Mouse (Mus musculus) left cerebral cortex, postnatal 14 days (tissue): ENCODE data around the gene Cgnl1. TPM values are rescaled to one million over a fixed set of nuclear protein-coding genes. Genes with fewer than 3 reads are reported as not detected.
A peak's percentile ranks its signal among the peaks of the same experiment; 100 is the strongest.
"Not testable (repeated sequence)": the region's sequence is repeated elsewhere in the genome, so short reads cannot be mapped to it uniquely, and the experiment has no call there.

Experiments used
- DNase-seq, 2 experiments: peaks; one replicate each; pipeline ENCODE4 v3.0.0; 2021 to 2022; ENCODE audit warnings: low spot score in 2 of 2, mixed read lengths in 1 of 2
- intact Hi-C: fragments of 180-260 bp; cut with DNase I; formaldehyde crosslinking; loops from one replicate; pipeline ENCODE4 v1.15.1; 2025
- total RNA-seq, 2 experiments: library from RNA; stranded (reverse); gene quantifications; 2 replicates each; pipeline ENCODE4 v1.2.3; 2021

Gene Cgnl1
- total RNA-seq, 2 experiments from 2014 or later = 12.1 to 12.8 TPM

- DNase-seq = no peak
- intact Hi-C loops = loop anchor here (10.0 kb wide), 1 partner anchor 544 kb away; no protein-coding TSS in a partner anchor
Measured at GRCm38 (mm10) chr9:71640361-71640927, 131.0 kb downstream of the Cgnl1 start.

DNA sequence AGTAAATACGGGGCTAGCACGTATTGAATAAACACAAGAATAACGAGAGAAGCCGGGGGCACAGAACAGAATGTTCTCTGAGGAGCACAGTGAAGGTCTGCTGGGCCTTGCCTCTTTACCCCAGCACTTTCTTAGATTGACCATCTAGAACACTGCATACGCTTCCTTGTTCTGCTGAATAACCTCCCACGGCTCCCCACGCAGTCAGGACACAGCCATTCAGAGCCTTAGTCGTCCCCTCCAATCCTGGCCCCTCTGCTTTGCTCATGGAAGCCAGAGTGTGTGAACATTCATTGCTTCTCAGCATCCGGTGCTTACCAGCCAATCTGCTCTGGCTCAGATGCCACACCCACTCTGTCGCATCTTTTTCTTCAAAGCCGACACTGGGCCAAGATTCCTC lies 133.2 kb downstream of the Cgnl1 start:
- intact Hi-C loops = no loop called here
- no peak for DNase-seq

GRCm38 (mm10) chr9:71636854-71637253 lies 134.5 kb downstream of the Cgnl1 start:
- intact Hi-C loops = no loop called here
- DNase-seq = no peak

- intact Hi-C loops = no loop called here
- no peak for DNase-seq
Measured at GRCm38 (mm10) chr9:71635627-71636026, 135.8 kb downstream of the Cgnl1 start.

GRCm38 (mm10) chr9:71634916-71635315 lies 136.5 kb downstream of the Cgnl1 start:
- no peak for DNase-seq
- intact Hi-C loops = no loop called here

GRCm38 (mm10) chr9:71628921-71629320 lies 142.5 kb downstream of the Cgnl1 start:
- intact Hi-C loops = loop anchor here (10.0 kb wide), 1 partner anchor 264 kb away; no protein-coding TSS in a partner anchor
- no peak for DNase-seq

DNA sequence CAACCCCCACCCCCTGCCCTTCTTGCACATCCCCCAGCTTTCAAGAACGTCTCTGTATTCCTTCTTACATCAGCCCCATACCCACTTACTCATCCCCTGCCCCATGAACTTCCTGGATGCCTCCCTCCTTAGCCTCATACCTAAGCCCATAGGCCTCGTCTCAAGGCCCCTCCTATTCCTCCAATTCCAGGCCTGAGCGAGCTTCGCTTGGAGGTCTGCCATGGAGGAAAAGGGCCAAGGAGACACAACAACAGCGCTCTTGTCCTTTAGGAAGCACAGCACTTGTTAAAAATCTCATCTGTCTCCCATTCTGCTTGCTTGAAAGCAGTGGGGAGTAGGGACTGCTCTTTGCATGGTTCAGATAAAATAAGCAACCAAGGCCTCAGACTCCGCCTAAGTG lies 143.1 kb downstream of the Cgnl1 start:
- peak; percentile 22 to 44 for DNase-seq

GRCm38 (mm10) chr9:71625961-71626360 lies 145.4 kb downstream of the Cgnl1 start:
- intact Hi-C loops = loop anchor here (10.0 kb wide), 1 partner anchor 261 kb away; no protein-coding TSS in a partner anchor
- DNase-seq = no peak

More for the DNA sequence above, 143.1 kb downstream of the Cgnl1 start:
- intact Hi-C loops = loop anchor here (10.0 kb wide), 1 partner anchor 263 kb away; no protein-coding TSS in a partner anchor

DNA sequence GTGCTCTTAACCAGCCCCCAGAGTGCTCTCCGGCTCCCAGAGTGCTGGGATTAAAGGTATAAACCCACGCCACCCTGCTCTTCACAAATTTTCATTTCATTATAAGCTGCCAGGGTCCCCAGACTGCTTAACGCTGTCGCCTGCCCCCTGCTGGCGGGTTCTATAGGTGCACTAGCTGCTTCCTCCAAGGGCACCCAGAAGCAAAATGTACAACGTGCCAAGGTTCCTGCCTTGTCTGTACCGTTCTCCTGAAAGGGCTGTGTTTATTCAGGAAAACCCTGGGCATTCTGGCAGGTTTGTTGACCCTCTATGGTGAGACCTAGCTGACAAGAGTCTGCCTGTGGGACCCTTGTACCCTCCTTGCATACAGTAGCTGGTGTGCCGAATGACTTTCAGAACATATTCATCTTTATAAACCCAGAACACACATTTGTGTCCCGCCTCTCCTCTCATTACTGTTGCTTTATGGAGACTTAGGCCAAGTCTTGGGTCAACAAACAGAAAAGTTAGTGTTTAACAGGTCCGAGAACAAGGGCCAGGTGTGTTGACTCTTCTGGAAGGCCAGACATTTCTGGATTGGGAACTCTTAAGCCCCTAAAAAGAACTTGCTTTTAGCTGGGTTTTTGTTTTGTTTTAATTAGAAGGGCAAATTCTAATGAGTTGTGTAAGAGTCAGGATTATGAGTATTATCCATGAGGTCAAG lies 146.5 kb downstream of the Cgnl1 start:
- intact Hi-C loops = loop anchor here (10.0 kb wide), 1 partner anchor 260 kb away; no protein-coding TSS in a partner anchor
- peak; percentile 68 to 70 for DNase-seq

DNA sequence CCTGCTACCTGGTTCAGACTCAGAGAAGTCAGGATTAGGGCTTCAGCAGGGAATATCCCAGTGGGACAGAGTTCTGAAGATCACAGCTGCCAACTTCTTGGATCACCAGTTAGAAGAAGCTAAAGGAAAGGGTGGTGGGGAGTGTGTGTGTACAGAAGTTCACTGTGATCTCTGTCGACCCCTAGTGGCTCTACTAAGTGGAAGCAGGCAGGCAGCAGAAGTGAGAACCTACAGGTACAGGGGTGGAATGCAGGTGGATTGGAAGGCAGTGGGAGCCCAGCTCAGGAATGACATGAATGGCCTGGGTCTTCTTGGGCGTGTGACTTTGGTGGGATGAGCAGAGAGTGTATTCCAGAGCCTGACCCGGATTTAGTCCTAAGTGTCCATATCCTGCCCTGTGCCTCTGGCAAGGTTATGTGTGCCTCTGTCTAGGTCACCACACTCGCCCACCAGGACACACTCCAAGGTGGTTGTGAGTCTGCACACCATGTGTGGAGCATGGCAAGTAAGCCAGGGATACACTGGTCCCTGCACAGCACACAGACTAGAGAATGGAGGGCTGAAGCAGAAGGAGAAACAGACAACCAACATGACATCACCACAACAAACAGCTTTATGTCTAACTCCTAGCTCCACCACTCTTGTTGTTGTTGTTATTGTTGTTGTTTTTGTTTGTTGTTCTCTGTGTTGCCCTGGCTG lies 147.4 kb downstream of the Cgnl1 start:
- intact Hi-C loops = loop anchor here (10.0 kb wide), 1 partner anchor 259 kb away; no protein-coding TSS in a partner anchor
- DNase-seq = peak; percentile 39 to 40

- intact Hi-C loops = loop anchor here (10.0 kb wide), 1 partner anchor 258 kb away; no protein-coding TSS in a partner anchor
- no peak for DNase-seq
Measured at GRCm38 (mm10) chr9:71622593-71622992, 148.8 kb downstream of the Cgnl1 start.

DNA sequence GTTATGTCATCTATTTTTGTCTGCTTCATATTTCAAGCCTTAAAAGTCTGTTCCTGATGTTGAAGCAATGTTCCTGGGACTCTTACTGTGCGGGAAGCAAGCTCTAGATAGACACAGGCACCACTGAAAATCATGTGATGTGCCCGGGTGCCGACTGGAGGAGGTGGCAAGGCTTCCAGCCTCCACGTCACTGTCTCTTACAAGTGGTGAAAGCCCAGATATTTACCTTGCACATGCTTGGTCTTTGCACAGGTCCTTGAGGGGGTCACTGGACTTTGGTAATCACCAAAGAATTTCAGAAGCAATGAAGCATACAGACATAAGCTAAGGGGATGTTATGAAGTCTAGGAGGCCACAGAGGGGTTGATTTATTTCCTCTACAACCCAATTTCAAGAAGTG lies 149.4 kb downstream of the Cgnl1 start:
- intact Hi-C loops = loop anchor here (10.0 kb wide), 1 partner anchor 257 kb away; no protein-coding TSS in a partner anchor
- DNase-seq = no peak

DNA sequence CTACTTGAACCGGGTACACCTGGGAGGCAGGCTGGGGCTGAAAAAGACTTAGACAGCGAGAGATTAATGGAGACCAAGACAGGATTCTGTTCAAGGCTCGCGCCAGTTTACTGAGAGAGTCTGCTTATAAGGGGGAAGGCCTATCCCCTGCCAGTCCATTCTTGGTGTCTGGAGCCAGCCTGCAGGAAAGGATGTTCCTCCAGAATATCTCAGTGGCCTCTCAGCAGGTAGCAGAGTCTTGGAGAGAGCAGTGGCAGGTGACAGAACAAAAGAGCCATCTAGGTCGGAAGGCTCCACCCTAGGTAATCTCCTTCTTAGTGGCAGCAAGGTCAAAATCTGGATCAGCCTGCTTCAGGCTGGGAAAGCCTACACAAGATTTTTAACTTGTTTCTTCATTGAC lies 151.3 kb downstream of the Cgnl1 start:
- DNase-seq = not testable (repeated sequence)
- intact Hi-C loops = loop anchor here (10.0 kb wide), 1 partner anchor 255 kb away; no protein-coding TSS in a partner anchor

DNA sequence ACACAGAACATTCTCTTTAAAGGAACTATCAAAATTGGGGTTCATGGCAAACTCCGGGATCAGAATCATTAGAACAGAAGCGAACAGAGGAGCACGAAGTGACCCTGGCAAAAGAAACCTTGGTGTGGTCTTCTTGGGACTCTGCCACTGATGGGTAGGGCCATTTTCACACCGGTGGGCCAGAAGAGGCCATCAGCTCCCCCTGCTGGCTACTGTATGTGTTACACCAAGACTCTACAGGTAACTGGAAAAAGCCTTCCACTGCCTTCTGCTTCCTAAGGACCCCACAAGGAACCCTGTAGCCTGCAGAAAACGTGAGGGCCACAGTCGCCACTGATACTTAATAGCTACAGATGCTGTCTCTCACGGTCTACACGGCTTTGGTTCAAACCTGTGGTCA lies 154.0 kb downstream of the Cgnl1 start:
- intact Hi-C loops = no loop called here

GRCm38 (mm10) chr9:71616185-71616584 lies 155.2 kb downstream of the Cgnl1 start:
- intact Hi-C loops = loop anchor here (1.0 kb wide), 1 partner anchor 73 kb away; no protein-coding TSS in a partner anchor

More for the DNA sequence above, 154.0 kb downstream of the Cgnl1 start:
- DNase-seq = peak in 1 of 2 experiments; percentile 41

GRCm38 (mm10) chr9:71614643-71615042 lies 156.8 kb downstream of the Cgnl1 start:
- intact Hi-C loops = no loop called here
- DNase-seq = peak; percentile 48 to 63

More at GRCm38 (mm10) chr9:71616185-71616584, 155.2 kb downstream of the Cgnl1 start:
- DNase-seq = peak; percentile 68 to 88

- intact Hi-C loops = no loop called here
Measured at GRCm38 (mm10) chr9:71612981-71613380, 158.4 kb downstream of the Cgnl1 start.

DNA sequence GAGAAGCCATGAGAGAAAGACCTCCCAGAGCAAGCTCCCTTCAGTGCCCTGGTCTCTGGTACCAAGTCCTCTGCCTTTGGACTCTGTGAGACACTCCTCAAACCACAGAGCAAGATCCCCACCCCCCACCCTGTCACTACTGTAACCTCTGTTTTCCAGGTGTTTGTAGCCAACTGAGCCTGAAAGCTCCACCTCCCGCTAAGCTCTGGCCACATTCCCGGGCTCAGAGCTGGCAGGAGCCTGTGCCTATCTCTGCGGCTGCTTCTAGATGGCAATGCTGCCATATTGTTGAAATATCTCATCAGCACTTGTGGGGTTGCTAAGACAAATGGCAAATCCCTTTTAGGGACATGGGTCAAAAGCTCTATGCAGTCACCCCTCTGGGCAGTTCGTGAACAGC lies 159.5 kb downstream of the Cgnl1 start:
- intact Hi-C loops = no loop called here
- DNase-seq = no peak

More at GRCm38 (mm10) chr9:71612981-71613380, 158.4 kb downstream of the Cgnl1 start:
- DNase-seq = peak in 1 of 2 experiments; percentile 22

DNA sequence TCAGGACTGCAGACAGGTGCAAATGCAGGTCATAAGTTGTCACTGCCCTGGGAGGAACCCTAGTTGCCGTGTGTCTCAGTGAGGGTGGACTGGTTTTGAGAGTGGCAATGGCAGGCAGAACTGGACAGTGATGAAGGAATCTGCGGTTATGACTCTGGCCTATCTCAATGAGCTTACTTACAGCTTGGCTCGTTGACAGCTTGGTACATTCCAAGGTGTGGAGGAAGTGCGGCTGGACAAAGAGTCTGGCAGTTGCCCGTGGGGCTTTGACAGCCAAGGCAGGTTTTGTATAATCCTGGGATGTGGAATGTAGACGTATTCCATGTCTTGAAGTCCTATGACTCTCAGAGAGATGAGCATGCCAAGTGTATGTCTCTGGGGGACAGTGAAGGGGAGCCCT lies 162.4 kb downstream of the Cgnl1 start:
- DNase-seq = no peak
- intact Hi-C loops = no loop called here
